Mouse (Mus musculus) limb, embryonic 14.5 days (tissue): ENCODE measurements around the gene Opa1. TPM values are rescaled to one million over a fixed set of nuclear protein-coding genes. Genes with fewer than 3 reads are reported as not detected.
A peak's percentile ranks its signal among the peaks of the same experiment; 100 is the strongest.

ENCODE experiments used
- ATAC-seq: fragments of 200-750 bp; cut with Nextera tagmentation; 2 replicates; pipeline ENCODE4 v1.8.0; 2017; ENCODE audit warnings: low read depth, moderate number of reproducible peaks, moderate TSS enrichment; ENCODE audit not compliant: low FRiP score
- DNase-seq: peaks from one replicate; pipeline ENCODE4 v3.0.0-alpha.2; 2015; ENCODE audit warnings: low spot score
- H3K27ac ChIP-seq: fragments of 300-500 bp; sonication (generic); replicated peaks from 2 replicates; pipeline ENCODE4 v1.5.1; 2014; ENCODE audit warnings: low read depth, mild to moderate bottlenecking, low read length, moderate library complexity, mixed read lengths
- H3K27me3 ChIP-seq: fragments of 300-500 bp; sonication (generic); 2 replicates; pipeline ENCODE4 v1.6.1; 2014; ENCODE audit warnings: low read length, mixed read lengths; ENCODE audit not compliant: control insufficient read depth, insufficient read depth
- H3K36me3 ChIP-seq: fragments of 300-500 bp; sonication (generic); 2 replicates; pipeline ENCODE4 v1.6.1; 2014; ENCODE audit warnings: mild to moderate bottlenecking, low read length, moderate library complexity, mixed read lengths; ENCODE audit not compliant: control insufficient read depth, insufficient read depth
- H3K4me1 ChIP-seq: fragments of 300-500 bp; sonication (generic); 2 replicates; pipeline ENCODE4 v1.6.1; 2014; ENCODE audit warnings: antibody characterized with exemption, low read length, mixed read lengths; ENCODE audit not compliant: control insufficient read depth, insufficient read depth
- H3K4me2 ChIP-seq: fragments of 300-500 bp; sonication (generic); replicated peaks from 2 replicates; pipeline ENCODE4 v1.6.1; 2014; ENCODE audit warnings: low read depth, mild to moderate bottlenecking, low read length, moderate library complexity; ENCODE audit not compliant: severe bottlenecking
- H3K4me3 ChIP-seq: fragments of 300-500 bp; sonication (generic); replicated peaks from 2 replicates; pipeline ENCODE4 v1.5.1; 2014; ENCODE audit warnings: low read length
- H3K9ac ChIP-seq: fragments of 300-500 bp; sonication (generic); 2 replicates; pipeline ENCODE4 v1.6.1; 2014; ENCODE audit warnings: mild to moderate bottlenecking, low read depth, low read length, moderate library complexity; ENCODE audit not compliant: severe bottlenecking
- H3K9me3 ChIP-seq: fragments of 300-500 bp; sonication (generic); 2 replicates; pipeline ENCODE4 v1.6.1; 2016; ENCODE audit warnings: low read length; ENCODE audit not compliant: control insufficient read depth
- POLR2A ChIP-seq: fragments of 200-500 bp; IDR thresholded peaks from 2 replicates; pipeline ENCODE4 v1.8.0; 2012; ENCODE audit warnings: inconsistent platforms, mild to moderate bottlenecking, moderate library complexity, borderline replicate concordance; ENCODE audit not compliant: insufficient read depth, insufficient read length; ENCODE audit errors: extremely low read depth
- WGBS: fragments of 180-500 bp; shearing (Covaris S2); extraction: QIAGEN DNeasy Blood & Tissue Kit; methylation state at CpG from one replicate; pipeline ENCODE4 v1.1.7; 2014; 5-methylcytosine and 5-hydroxymethylcytosine counted together
- polyA plus RNA-seq, 2 experiments: library from polyadenylated mRNA; depleted of rRNA in 1 of 2; stranded (reverse) in 1 of 2; unstranded in 1 of 2; fragments of >200 nt; fragmentation: Nextera tagmentation in 1 of 2; extraction: Ambion mirVana in 1 of 2; gene quantifications; 2 replicates each; pipeline versions ENCODE4 v1.2.1 to v1.2.3; 2012 to 2014

Gene Opa1
- polyA plus RNA-seq, 2 experiments = 24.6 to 33.0 TPM

DNA sequence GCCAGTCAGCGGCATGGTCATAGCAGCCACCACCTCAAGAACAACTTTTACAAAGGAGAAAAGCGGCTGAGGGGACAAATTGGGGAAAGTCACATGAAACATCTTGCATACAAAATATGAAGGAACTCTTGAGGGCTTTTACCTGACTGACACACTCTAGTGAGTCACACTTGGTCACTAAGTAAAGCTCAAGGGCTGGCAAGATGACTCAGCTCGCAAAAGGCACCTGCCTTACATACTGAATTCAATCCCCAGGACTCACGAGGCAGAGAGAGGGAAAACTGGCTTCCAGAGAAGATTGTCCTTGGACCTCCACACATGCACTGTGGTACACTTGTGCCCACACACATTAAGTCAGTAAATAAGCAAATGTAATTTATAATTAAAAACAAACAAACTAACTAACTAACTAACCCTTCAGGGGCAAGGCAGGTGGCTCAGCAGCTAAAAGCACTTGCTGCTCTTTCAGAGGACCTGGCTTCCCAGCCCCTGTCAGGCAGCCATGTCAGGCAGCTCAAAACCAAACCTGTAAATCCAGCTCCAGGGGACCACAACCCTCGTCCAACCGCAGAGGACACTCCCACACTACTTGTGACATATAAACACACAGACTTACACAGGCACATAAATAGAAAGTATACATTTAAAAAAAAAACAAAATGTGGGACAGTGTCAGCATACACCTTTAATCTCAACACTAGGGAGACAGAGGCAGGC is 84.1 kb downstream of the Opa1 start:
- no peaks in the 10 kb centered on the region for H3K9me3 ChIP-seq
- no peak overlapping the region for H3K9ac ChIP-seq
- H3K27me3 ChIP-seq = no peaks in the 10 kb centered on the region
- ATAC-seq = no peak
- no peak overlapping the region for H3K4me3 ChIP-seq
- WGBS = 70% methylated on average over 6 of the region's 6 CpGs
- H3K36me3 ChIP-seq = no peaks in the 10 kb centered on the region
- TF ChIP-seq POLR2A = no peak
- no peak overlapping the region for H3K27ac ChIP-seq
- H3K4me1 ChIP-seq = peaks cover 8% of the 10 kb centered on the region; the same call in 1 of the 2 replicates
- no peak for DNase-seq
- H3K4me2 ChIP-seq = no peak overlapping the region

DNA sequence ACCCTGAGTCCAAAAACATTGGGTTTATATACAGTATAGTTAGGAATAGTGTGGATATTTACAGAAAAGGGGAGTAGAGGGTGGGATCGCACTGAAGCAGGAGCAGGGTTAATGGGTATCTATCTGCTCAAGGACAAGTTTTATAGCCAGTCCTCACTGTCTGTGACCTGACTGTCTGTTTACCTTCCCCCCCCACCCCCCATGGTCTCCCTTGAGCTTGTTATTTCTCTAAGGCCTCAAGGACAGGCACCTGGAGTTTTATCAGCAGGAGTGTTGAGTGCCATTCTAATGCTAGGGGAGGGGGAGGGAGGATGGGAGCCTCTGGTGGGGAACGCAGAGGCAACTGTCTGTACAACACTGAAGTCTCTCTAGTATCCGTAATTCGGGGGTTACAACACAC is 85.3 kb downstream of the Opa1 start:
- ATAC-seq (no peak), DNase-seq (no peak)
- no peak overlapping the region for H3K9ac ChIP-seq
- TF ChIP-seq POLR2A = no peak
- no peaks in the 10 kb centered on the region for H3K27me3 ChIP-seq
- no peak overlapping the region for H3K4me2 ChIP-seq
- WGBS = 43% methylated on average over 4 of the region's 4 CpGs
- H3K4me1 ChIP-seq = peaks cover 8% of the 10 kb centered on the region; the same call in 1 of the 2 replicates
- H3K27ac ChIP-seq = no peak overlapping the region
- H3K4me3 ChIP-seq = no peak overlapping the region
- no peaks in the 10 kb centered on the region for H3K36me3 ChIP-seq
- no peaks in the 10 kb centered on the region for H3K9me3 ChIP-seq

DNA sequence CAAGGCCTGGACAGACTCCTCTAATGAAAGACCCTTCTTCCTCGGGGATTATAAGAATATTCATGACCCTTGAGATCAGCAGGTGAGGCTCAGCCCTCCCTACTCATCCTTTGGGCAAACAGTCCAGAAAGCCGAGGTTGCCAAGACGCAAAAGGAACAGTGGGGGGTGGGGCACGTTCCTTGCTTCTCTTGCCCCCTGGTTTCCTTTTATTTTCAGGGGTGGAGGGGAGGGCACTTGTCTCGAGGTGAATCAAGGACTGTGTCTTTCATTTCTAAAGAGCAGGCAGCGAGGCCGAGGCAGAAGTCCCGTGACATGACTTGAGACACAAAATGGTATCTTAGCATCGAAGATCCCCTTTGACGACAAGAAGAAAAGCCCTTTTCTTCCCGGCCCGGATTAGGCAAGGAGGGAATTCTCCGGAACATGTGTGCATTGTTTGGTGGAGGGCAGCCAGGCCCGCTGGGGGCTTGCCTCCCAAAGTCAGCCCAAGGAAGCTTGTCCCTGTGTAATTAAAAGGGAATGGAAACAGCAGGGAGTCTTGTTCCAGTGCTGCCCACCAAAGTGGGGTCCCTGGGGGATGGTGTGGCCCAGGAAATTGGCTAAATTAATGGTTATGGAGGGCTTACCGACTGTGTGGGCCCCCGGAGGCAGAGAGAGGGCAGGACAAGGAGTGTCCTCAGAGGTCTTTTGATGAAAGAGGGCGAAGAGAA is 88.0 kb downstream of the Opa1 start:
- Histone ChIP-seq H3K9me3 (no peaks in the 10 kb centered on the region), H3K27ac (no peak overlapping the region), H3K36me3 (no peaks in the 10 kb centered on the region), H3K4me3 (no peak overlapping the region), H3K4me1 (peaks cover 8% of the 10 kb centered on the region; the same call in 1 of the 2 replicates), H3K27me3 (no peaks in the 10 kb centered on the region), H3K9ac (no peak overlapping the region), H3K4me2 (no peak overlapping the region)
- 23% methylated on average over 17 of the region's 17 CpGs for WGBS
- DNase-seq (peak; percentile 14), ATAC-seq (no peak)
- no peak for TF ChIP-seq POLR2A

DNA sequence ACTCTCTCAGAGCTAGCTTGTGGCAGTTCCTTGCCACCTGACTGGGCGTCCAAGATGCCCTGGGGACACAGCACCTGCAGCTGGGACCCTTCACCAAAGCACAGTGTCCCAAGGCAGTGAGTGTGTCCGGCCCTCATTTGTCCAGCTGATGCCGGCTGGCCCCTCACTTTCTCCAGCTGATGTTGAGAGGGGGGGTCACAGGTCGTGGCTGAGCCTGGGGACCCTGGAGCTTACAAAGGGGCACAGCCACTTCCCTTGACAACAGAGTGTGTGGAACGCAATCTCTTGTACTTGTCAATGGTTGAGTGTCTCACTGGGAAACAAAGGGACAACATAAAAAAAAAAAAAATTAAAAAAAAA is 88.5 kb downstream of the Opa1 start:
- H3K4me3 ChIP-seq = no peak overlapping the region
- no peaks in the 10 kb centered on the region for H3K27me3 ChIP-seq
- H3K36me3 ChIP-seq = no peaks in the 10 kb centered on the region
- ATAC-seq (no peak), DNase-seq (no peak)
- TF ChIP-seq POLR2A = no peak
- peaks cover 8% of the 10 kb centered on the region; the same call in 1 of the 2 replicates for H3K4me1 ChIP-seq
- H3K9me3 ChIP-seq = no peaks in the 10 kb centered on the region
- H3K4me2 ChIP-seq = no peak overlapping the region
- 37% methylated on average over 5 of the region's 5 CpGs for WGBS
- no peak overlapping the region for H3K27ac ChIP-seq
- no peak overlapping the region for H3K9ac ChIP-seq

DNA sequence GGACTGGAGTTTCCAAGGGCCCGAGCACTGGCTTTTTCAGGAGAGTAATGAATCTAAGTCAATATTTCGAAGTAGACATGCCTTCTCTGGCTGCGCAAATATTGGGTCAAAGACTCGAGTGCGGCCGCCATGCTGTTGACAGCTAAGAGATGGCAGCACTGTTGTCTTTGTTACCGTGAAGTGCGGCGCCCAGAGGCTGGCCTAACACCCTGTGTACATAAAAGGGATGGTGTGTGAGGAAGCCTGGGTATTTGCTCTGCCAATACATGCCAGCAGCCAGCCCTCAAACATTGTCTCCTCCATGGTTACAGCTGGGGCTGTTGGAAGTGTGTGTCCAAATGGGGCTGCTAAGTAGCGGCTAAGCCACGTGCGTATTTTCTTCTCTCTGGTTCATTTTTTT is 89.3 kb downstream of the Opa1 start:
- no peaks in the 10 kb centered on the region for H3K9me3 ChIP-seq
- 94% methylated on average over 12 of the region's 12 CpGs for WGBS
- no peaks in the 10 kb centered on the region for H3K36me3 ChIP-seq
- no peak for TF ChIP-seq POLR2A
- no peak overlapping the region for H3K27ac ChIP-seq
- H3K27me3 ChIP-seq = no peaks in the 10 kb centered on the region
- no peak overlapping the region for H3K4me2 ChIP-seq
- peaks cover 8% of the 10 kb centered on the region; the same call in 1 of the 2 replicates for H3K4me1 ChIP-seq
- no peak for DNase-seq
- no peak for ATAC-seq
- no peak overlapping the region for H3K4me3 ChIP-seq
- H3K9ac ChIP-seq = no peak overlapping the region
